7 mouse cellular contexts compared by ENCODE assay signal in the genomic region with DNA sequence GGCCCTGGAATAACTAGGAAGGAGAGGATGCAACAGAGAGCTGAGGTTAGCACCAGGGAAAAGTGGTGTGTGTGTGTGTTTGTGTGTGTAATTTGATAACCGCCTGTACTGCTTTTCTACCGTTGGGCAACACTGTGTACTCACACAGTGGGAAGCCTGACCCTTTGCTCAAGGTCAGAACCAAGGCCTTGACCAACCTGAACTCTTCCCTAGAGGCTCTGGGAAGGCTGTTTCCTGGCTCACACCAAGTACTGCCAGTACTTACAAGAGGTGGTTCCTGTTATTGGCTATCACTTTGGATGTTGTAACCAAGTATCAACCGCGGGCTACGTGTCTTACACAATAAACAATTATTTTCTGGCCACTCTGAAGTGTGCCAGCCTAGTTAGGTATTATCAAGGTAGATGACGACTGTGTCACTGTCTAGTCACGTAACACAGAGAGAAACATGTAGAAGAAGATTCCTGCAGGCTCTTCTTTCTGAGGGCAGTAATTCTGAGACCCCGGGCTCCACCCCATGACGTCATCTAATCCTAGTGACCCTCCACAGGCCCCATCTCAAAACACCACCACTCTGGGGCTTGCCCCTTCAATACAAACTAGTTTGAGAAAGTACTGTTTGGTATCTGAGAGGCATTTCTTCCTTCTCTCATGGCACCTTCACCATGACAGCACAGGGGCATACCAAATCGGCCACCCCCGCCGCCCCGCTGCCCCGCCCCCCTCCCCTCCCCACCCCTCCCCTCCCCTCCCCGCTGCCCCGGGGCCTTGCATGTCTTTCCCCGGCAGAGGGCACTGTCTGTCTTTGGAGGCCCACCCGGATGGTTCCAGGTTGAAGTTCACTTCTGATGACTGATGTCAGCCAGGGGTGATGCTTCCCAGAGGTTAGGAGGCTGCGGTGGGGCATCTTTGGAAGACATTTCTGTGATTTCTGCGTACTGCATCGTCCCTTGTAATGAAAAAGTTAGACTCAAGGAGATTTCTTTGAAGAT.
DNase-seq lines count a peak whose midpoint lies in the region; ATAC-seq and TF ChIP-seq lines count a peak whose summit lies in the region.

No protein-coding gene starts in this region.

- peak overlapping the region; percentile 9; the same call in 1 of the 2 replicates for H3K4me2 ChIP-seq in heart, embryonic 15.5 days
- no peak overlapping the region for H3K4me2 ChIP-seq in limb, embryonic 11.5 days (ENCODE audit: low read depth, severe bottlenecking)
- H3K4me2 ChIP-seq in midbrain, embryonic 12.5 days (replicated peaks): peak overlapping the region; percentile 44

- H3K4me3 ChIP-seq in thymus, adult 2 months (ENCODE audit: control insufficient read depth, insufficient read depth, low read length): no peak overlapping the region
- H3K4me3 ChIP-seq in cortical plate, adult 2 months (ENCODE audit: insufficient read depth, low read length): no peak overlapping the region
- H3K4me3 ChIP-seq in heart, embryonic 15.5 days: no peak overlapping the region
- no peak overlapping the region for H3K4me3 ChIP-seq in limb, embryonic 11.5 days (ENCODE audit: low read depth, low read length)
- peak overlapping the region; percentile 27 for H3K4me3 ChIP-seq in midbrain, embryonic 12.5 days

- 53% methylated on average over 19 of the region's 21 CpGs for WGBS in thymus, adult 2 months
- 36% methylated on average over 15 of the region's 21 CpGs for WGBS in heart, embryonic 15.5 days
- 39% methylated on average over 16 of the region's 21 CpGs for WGBS in limb, embryonic 11.5 days
- WGBS in midbrain, embryonic 12.5 days: 43% methylated on average over 15 of the region's 21 CpGs

- DNase-seq in thymus, adult 2 months: peak; percentile 14
- DNase-seq in thymus, adult 18-20 months: no peak
- DNase-seq in limb, embryonic 11.5 days (ENCODE audit: low spot score): peak; percentile 60
- DNase-seq in thymus, postnatal 36 days: peak; percentile 11 to 17

- H3K27me3 ChIP-seq in thymus, adult 2 months (ENCODE audit: control insufficient read depth, insufficient read depth, low read length): no peaks in the 10 kb centered on the region
- no peaks in the 10 kb centered on the region for H3K27me3 ChIP-seq in heart, embryonic 15.5 days
- H3K27me3 ChIP-seq in limb, embryonic 11.5 days (ENCODE audit: control insufficient read depth, insufficient read depth, low read length): no peaks in the 10 kb centered on the region
- no peaks in the 10 kb centered on the region for H3K27me3 ChIP-seq in midbrain, embryonic 12.5 days

- H3K9ac ChIP-seq in heart, embryonic 15.5 days: no peak overlapping the region
- H3K9ac ChIP-seq in limb, embryonic 11.5 days (ENCODE audit: low read length): no peak overlapping the region
- H3K9ac ChIP-seq in midbrain, embryonic 12.5 days (replicated peaks): no peak overlapping the region

- 0 out of 2 replicates have a peak, but pooled peaks have one; percentile 20 for ATAC-seq in heart, embryonic 15.5 days (replicated peaks; ENCODE audit: insufficient number of reproducible peaks, insufficient read depth, low FRiP score, low read depth)
- peak; percentile 58 for ATAC-seq in limb, embryonic 11.5 days (ENCODE audit: insufficient number of reproducible peaks, low FRiP score, low TSS enrichment, low read depth)
- peak; percentile 79 for ATAC-seq in midbrain, embryonic 12.5 days (ENCODE audit: low FRiP score, low read depth)

- TF ChIP-seq CTCF in thymus, adult 2 months (IDR thresholded peaks at IDR 0.05; ENCODE audit: borderline replicate concordance, control insufficient read depth, extremely low read depth, insufficient read depth, low read length, poor library complexity): peak; percentile 34; the same call in 1 of the 2 replicates
- 0 out of 2 replicates have a peak, but pooled peaks have one; percentile 24 for TF ChIP-seq CTCF in cortical plate, adult 2 months (IDR thresholded peaks at IDR 0.05; ENCODE audit: extremely low read depth, insufficient read depth, low read length)

- H3K4me1 ChIP-seq in thymus, adult 2 months (replicated peaks; ENCODE audit: control insufficient read depth, insufficient read depth, low read length): no peaks in the 10 kb centered on the region
- H3K4me1 ChIP-seq in cortical plate, adult 2 months (ENCODE audit: control insufficient read depth, insufficient read depth, low read length): no peaks in the 10 kb centered on the region
- H3K4me1 ChIP-seq in heart, embryonic 15.5 days (replicated peaks): peaks cover 13% of the 10 kb centered on the region
- no peaks in the 10 kb centered on the region for H3K4me1 ChIP-seq in limb, embryonic 11.5 days (ENCODE audit: control insufficient read depth, insufficient read depth, low read length)
- H3K4me1 ChIP-seq in midbrain, embryonic 12.5 days: peaks cover 5% of the 10 kb centered on the region; the same call in 1 of the 2 replicates

- H3K9me3 ChIP-seq in heart, embryonic 15.5 days (replicated peaks): peaks cover 3% of the 10 kb centered on the region
- H3K9me3 ChIP-seq in limb, embryonic 11.5 days (ENCODE audit: control insufficient read depth, low read length): no peaks in the 10 kb centered on the region
- H3K9me3 ChIP-seq in midbrain, embryonic 12.5 days: 0 out of 2 replicates have a peak, but pooled peaks cover 3% of the 10 kb centered on the region

- no peaks in the 10 kb centered on the region for H3K36me3 ChIP-seq in thymus, adult 2 months (ENCODE audit: control insufficient read depth, insufficient read depth, low read length)
- no peaks in the 10 kb centered on the region for H3K36me3 ChIP-seq in heart, embryonic 15.5 days
- no peaks in the 10 kb centered on the region for H3K36me3 ChIP-seq in limb, embryonic 11.5 days (ENCODE audit: control insufficient read depth, insufficient read depth, low read length)
- no peaks in the 10 kb centered on the region for H3K36me3 ChIP-seq in midbrain, embryonic 12.5 days

- no peak for TF ChIP-seq POLR2A in thymus, adult 2 months (IDR thresholded peaks at IDR 0.05; ENCODE audit: control insufficient read depth, extremely low read depth, insufficient read depth, low read length, poor library complexity)
- no peak for TF ChIP-seq POLR2A in cortical plate, adult 2 months (IDR thresholded peaks at IDR 0.05; ENCODE audit: extremely low read depth, insufficient read depth, low read length)

- H3K27ac ChIP-seq in thymus, adult 2 months (ENCODE audit: control insufficient read depth, insufficient read depth, low read length): no peak overlapping the region
- no peak overlapping the region for H3K27ac ChIP-seq in cortical plate, adult 2 months (ENCODE audit: insufficient read depth, low read length)
- no peak overlapping the region for H3K27ac ChIP-seq in heart, embryonic 15.5 days
- H3K27ac ChIP-seq in limb, embryonic 11.5 days (replicated peaks; ENCODE audit: low read depth, low read length): no peak overlapping the region
- no peak overlapping the region for H3K27ac ChIP-seq in midbrain, embryonic 12.5 days (replicated peaks)

Comparison
In these comparisons a context has a peak if more than half of its experiments do, and no peak if none do; other contexts are left out.
1. DNase-seq: peak in thymus, adult 2 months (single experiment), limb, embryonic 11.5 days (single experiment) and thymus, postnatal 36 days (2 of 2); none in thymus, adult 18-20 months (0 of 2).
2. ATAC-seq: peak in every context shown above with its lines; median percentile 79 in midbrain, embryonic 12.5 days; 58 in limb, embryonic 11.5 days; 20 in heart, embryonic 15.5 days.